Mouse (Mus musculus): ENCODE measurements around the gene Usp25. TPM values are rescaled to one million over a fixed set of nuclear protein-coding genes. Genes with fewer than 3 reads are reported as not detected.

Usp25 gene
- 100 to 1,000 TPM; 123 to 155 TPM for polyA plus RNA-seq (2017; shearing (Covaris generic))

GRCm38 (mm10) chr16:77013427-77014320, at the start of gene Usp25:
Gene Usp25, plus strand, starts transcription at chr16:77013706.

